Mouse (Mus musculus) hindbrain, embryonic 10.5 days (tissue): ENCODE data around the gene Sctr. TPM values are rescaled to one million over a fixed set of nuclear protein-coding genes. Genes with fewer than 3 reads are reported as not detected.

ENCODE experiments used
- DNase-seq: peaks from one replicate; pipeline ENCODE4 v3.0.0-alpha.2; 2017; ENCODE audit warnings: low spot score
- H3K27ac ChIP-seq: fragments of 300-500 bp; sonication (generic); 2 replicates; pipeline ENCODE4 v1.5.1; 2016; ENCODE audit warnings: mild to moderate bottlenecking, moderate library complexity
- H3K27me3 ChIP-seq: fragments of 300-500 bp; sonication (generic); 2 replicates; pipeline ENCODE4 v1.6.1; 2016; ENCODE audit warnings: mild to moderate bottlenecking; ENCODE audit not compliant: poor library complexity, insufficient read depth, severe bottlenecking
- H3K36me3 ChIP-seq: fragments of 300-500 bp; sonication (generic); 2 replicates; pipeline ENCODE4 v1.6.1; 2016; ENCODE audit warnings: mild to moderate bottlenecking, moderate library complexity
- H3K4me1 ChIP-seq: fragments of 300-500 bp; sonication (generic); replicated peaks from 2 replicates; pipeline ENCODE4 v1.6.1; 2016; ENCODE audit warnings: mild to moderate bottlenecking
- H3K4me3 ChIP-seq: fragments of 300-500 bp; sonication (generic); 2 replicates; pipeline ENCODE4 v1.5.1; 2016; ENCODE audit warnings: mild to moderate bottlenecking, moderate library complexity
- H3K9me3 ChIP-seq: fragments of 300-500 bp; sonication (generic); 2 replicates; pipeline ENCODE4 v1.6.1; 2016; ENCODE audit warnings: mild to moderate bottlenecking, moderate library complexity
- WGBS: fragments of 180-500 bp; shearing (Covaris S2); methylation state at CpG from one replicate; pipeline ENCODE4 v1.1.7; 2016; 5-methylcytosine and 5-hydroxymethylcytosine counted together
- polyA plus RNA-seq: library from polyadenylated mRNA; unstranded; fragments of >200 nt; fragmentation: Nextera tagmentation; extraction: Ambion mirVana; gene quantifications from 2 replicates; pipeline ENCODE4 v1.2.1, GENCODE M21; 2016

Gene Sctr
- polyA plus RNA-seq, 1 experiment from 2014 or later: 0.61 TPM

DNA sequence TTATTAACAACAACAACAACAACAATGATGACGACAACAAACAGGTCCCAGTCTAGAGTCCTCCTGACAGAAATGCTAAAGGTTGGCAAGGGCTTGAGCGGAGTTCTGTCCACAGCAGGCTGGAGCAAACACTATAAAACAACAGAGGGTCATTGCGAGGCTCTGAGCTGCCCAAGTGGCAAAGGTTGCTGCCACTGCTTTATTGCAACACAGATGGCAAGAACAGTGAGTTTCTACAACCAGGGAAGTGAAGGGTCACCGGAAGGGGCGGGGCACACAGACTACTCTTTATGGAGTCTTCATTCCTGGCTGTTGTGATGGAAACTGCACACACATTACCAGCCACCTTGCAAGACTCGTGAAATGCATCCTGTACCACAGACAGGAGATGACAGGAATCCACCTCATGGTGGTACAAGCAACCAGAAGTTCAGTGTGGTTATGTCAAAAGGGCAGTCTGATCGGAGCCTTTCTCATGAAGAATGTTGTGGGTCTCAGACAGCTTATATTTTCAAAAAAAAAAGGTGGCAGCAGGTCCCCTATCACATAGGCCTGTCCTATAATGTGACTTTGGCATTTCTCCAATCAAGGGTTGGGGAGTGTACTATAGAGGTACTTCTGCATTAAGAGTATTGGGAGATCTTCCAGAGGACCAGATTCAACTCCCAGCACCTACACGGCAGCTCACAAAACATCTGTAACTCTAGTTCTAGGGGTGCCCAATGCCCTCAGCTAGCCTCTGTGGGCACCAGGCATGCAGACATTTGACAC, 93.9 kb downstream of the Sctr start:
- WGBS: 79% methylated on average over 8 of the region's 8 CpGs
- no peaks in the 10 kb centered on the region for H3K27me3 ChIP-seq
- no peak overlapping the region for H3K27ac ChIP-seq
- no peaks in the 10 kb centered on the region for H3K9me3 ChIP-seq
- no peak for DNase-seq
- H3K4me1 ChIP-seq: no peaks in the 10 kb centered on the region; the same call in 1 of the 2 replicates
- H3K4me3 ChIP-seq: no peak overlapping the region
- no peaks in the 10 kb centered on the region for H3K36me3 ChIP-seq

DNA sequence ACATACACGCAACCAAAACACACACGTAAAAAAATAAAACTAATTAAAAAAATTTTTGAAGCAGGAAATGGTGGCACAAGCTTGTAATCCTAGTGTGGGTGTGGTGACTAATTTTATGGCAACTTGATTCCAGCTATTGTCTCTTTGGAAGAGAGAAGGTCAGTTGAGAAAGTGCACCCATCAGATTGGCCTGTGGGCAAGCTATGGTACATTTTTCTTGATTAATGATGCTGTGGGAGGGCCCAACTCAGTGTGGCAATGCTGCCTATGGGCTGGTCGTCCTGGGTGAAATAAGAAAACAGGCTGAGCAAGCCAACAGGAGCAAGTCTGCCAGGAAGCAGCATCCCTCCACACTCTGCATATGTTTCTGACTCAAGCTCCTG, 94.5 kb downstream of the Sctr start:
- no peaks in the 10 kb centered on the region for H3K27me3 ChIP-seq
- no peaks in the 10 kb centered on the region for H3K36me3 ChIP-seq
- no peak overlapping the region for H3K27ac ChIP-seq
- no peak for DNase-seq
- WGBS: 83% methylated on average over 3 of the region's 3 CpGs
- H3K9me3 ChIP-seq: no peaks in the 10 kb centered on the region
- no peaks in the 10 kb centered on the region; the same call in 1 of the 2 replicates for H3K4me1 ChIP-seq
- H3K4me3 ChIP-seq: no peak overlapping the region

DNA sequence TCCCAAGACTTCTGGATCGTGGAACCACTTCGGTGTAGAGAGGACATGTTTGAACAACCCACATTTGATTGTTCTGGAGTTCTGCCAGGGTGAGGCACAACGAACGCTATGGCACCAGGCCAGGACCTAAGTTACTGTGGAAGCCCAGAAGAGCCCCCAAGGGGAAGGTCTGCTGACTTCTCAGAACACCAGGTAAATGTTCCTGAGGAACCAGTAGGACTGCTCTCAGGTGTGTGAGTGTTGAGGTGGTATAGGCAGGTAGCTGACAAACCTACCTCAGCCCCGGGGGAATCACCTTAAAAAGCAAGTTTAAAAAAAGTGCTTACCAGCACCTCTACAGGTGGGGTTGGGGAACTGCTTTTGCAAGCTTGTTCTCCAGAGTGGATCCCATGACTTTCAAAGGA, 98.9 kb downstream of the Sctr start:
- DNase-seq: no peak
- Histone ChIP-seq H3K9me3 (no peaks in the 10 kb centered on the region), H3K27me3 (no peaks in the 10 kb centered on the region), H3K36me3 (no peaks in the 10 kb centered on the region), H3K4me3 (no peak overlapping the region), H3K4me1 (no peaks in the 10 kb centered on the region), H3K27ac (no peak overlapping the region)
- 87% methylated on average over 5 of the region's 5 CpGs for WGBS

GRCm38 (mm10) chr1:120109741-120110432, 103.2 kb downstream of the Sctr start:
- no peaks in the 10 kb centered on the region for H3K4me1 ChIP-seq
- WGBS: 89% methylated on average over 19 of the region's 19 CpGs
- DNase-seq: no peak
- peaks cover 9% of the 10 kb centered on the region for H3K9me3 ChIP-seq
- H3K27ac ChIP-seq: no peak overlapping the region
- H3K4me3 ChIP-seq: no peak overlapping the region
- H3K27me3 ChIP-seq: no peaks in the 10 kb centered on the region
- peaks cover 40% of the 10 kb centered on the region for H3K36me3 ChIP-seq

GRCm38 (mm10) chr1:120111766-120112165, 105.1 kb downstream of the Sctr start:
- no peaks in the 10 kb centered on the region for H3K27me3 ChIP-seq
- H3K36me3 ChIP-seq: peaks cover 59% of the 10 kb centered on the region
- no peak overlapping the region for H3K27ac ChIP-seq
- H3K4me1 ChIP-seq: no peaks in the 10 kb centered on the region
- no peak for DNase-seq
- no peak overlapping the region for H3K4me3 ChIP-seq
- H3K9me3 ChIP-seq: peaks cover 9% of the 10 kb centered on the region
- 91% methylated on average over 8 of the region's 8 CpGs for WGBS

GRCm38 (mm10) chr1:120112251-120113187, 105.8 kb downstream of the Sctr start:
- Histone ChIP-seq H3K9me3 (peaks cover 9% of the 10 kb centered on the region), H3K4me3 (no peak overlapping the region), H3K36me3 (peaks cover 67% of the 10 kb centered on the region), H3K27me3 (no peaks in the 10 kb centered on the region), H3K27ac (no peak overlapping the region), H3K4me1 (no peaks in the 10 kb centered on the region)
- DNase-seq: no peak
- WGBS: 90% methylated on average over 12 of the region's 12 CpGs

Other genes with a start within 250 kb of the Sctr start
- 6.7 and 7.3 TPM in 2 replicates for gene Ptpn4, start 169.3 kb upstream of the Sctr start, polyA plus RNA-seq
- 11.9 and 12.8 TPM in 2 replicates for gene Tmem177, start 93.7 kb upstream of the Sctr start, polyA plus RNA-seq
- 0.37 and 0.52 TPM in 2 replicates for gene Cfap221, start 9.7 kb upstream of the Sctr start, polyA plus RNA-seq
- gene Tmem37, start 67.2 kb downstream of the Sctr start, polyA plus RNA-seq: 10.0 and 10.4 TPM in 2 replicates
- 764 and 766 TPM in 2 replicates for gene Dbi, start 114.2 kb downstream of the Sctr start, polyA plus RNA-seq
- 22.6 and 26.0 TPM in 2 replicates for gene 3110009E18Rik, start 114.3 kb downstream of the Sctr start, polyA plus RNA-seq